Mouse (Mus musculus) MEL (cell line): ENCODE results near the gene Serpinf2. TPM values are rescaled to one million over a fixed set of nuclear protein-coding genes. Genes with fewer than 3 reads are reported as not detected.

Experiments used
- DNase-seq: peaks from one replicate; pipeline ENCODE4 v3.0.0; 2011; ENCODE audit warnings: low read depth, low spot score
- H3K27ac ChIP-seq: 2 replicates; pipeline ENCODE4 v1.5.1; 2012; ENCODE audit warnings: low read depth, mild to moderate bottlenecking, control low read depth, low read length, moderate library complexity; ENCODE audit not compliant: control insufficient read depth
- H3K27me3 ChIP-seq, 2 experiments: fragments of 150-350 bp in 1 of 2; sonication (generic) in 1 of 2; 2 replicates each; pipeline ENCODE4 v1.6.1; 2012; ENCODE audit warnings: low read length in 2 of 2, mild to moderate bottlenecking in 2 of 2, improper control_type of control experiment in 1 of 2, moderate library complexity in 1 of 2; ENCODE audit not compliant: insufficient read depth in 2 of 2, control insufficient read depth in 1 of 2
- H3K36me3 ChIP-seq, 2 experiments: 2 replicates each; pipeline ENCODE4 v1.6.1; 2012 to 2014; ENCODE audit warnings: low read length in 2 of 2, improper control_type of control experiment in 1 of 2, inconsistent platforms in 1 of 2, mild to moderate bottlenecking in 1 of 2; ENCODE audit not compliant: insufficient read depth in 2 of 2, control insufficient read depth in 1 of 2
- H3K4me1 ChIP-seq, 2 experiments: fragments of 150-350 bp in 1 of 2; sonication (generic) in 1 of 2; 2 replicates each; pipeline ENCODE4 v1.6.1; 2012; ENCODE audit warnings: low read length in 2 of 2, improper control_type of control experiment in 1 of 2, mild to moderate bottlenecking in 1 of 2; ENCODE audit not compliant: insufficient read depth in 2 of 2, control insufficient read depth in 1 of 2
- H3K4me3 ChIP-seq, 2 experiments: fragments of 150-350 bp in 1 of 2; sonication (generic) in 1 of 2; 2 replicates each; pipeline ENCODE4 v1.5.1; 2012; ENCODE audit warnings: low read depth in 2 of 2, low read length in 2 of 2, mild to moderate bottlenecking in 2 of 2, moderate library complexity in 2 of 2, control low read depth in 1 of 2, improper control_type of control experiment in 1 of 2; ENCODE audit not compliant: control insufficient read depth in 1 of 2, insufficient read depth in 1 of 2
- H3K79me2 ChIP-seq: 2 replicates; pipeline ENCODE4 v1.6.1; 2012; ENCODE audit warnings: mild to moderate bottlenecking, low read length, moderate library complexity; ENCODE audit not compliant: control insufficient read depth, poor library complexity, insufficient read depth
- H3K9ac ChIP-seq: 2 replicates; pipeline ENCODE4 v1.6.1; 2012; ENCODE audit warnings: low read depth, mild to moderate bottlenecking, control low read depth, low read length, moderate library complexity; ENCODE audit not compliant: control insufficient read depth, poor library complexity, severe bottlenecking
- H3K9me3 ChIP-seq: fragments of 150-350 bp; sonication (generic); replicated peaks from 2 replicates; pipeline ENCODE4 v1.6.1; 2012; ENCODE audit warnings: mild to moderate bottlenecking, low read length, improper control_type of control experiment, moderate library complexity; ENCODE audit not compliant: insufficient read depth
- CHD1 ChIP-seq: IDR thresholded peaks from 2 replicates; pipeline ENCODE4 v1.6.1; 2012; ENCODE audit warnings: low read depth, mild to moderate bottlenecking, inconsistent platforms, low read length, improper control_type of control experiment
- CHD2 ChIP-seq: IDR thresholded peaks from 2 replicates; pipeline ENCODE4 v1.6.1; 2011; ENCODE audit warnings: low read length, improper control_type of control experiment
- CTCF ChIP-seq, 3 experiments: IDR thresholded peaks in 2 of 3; conservative IDR thresholded peaks in 1 of 3; 2 replicates each; pipeline ENCODE4 v1.5.1; 2011 to 2012; ENCODE audit warnings: low read length in 3 of 3, low read depth in 2 of 3, mild to moderate bottlenecking in 2 of 3, improper control_type of control experiment in 1 of 3, inconsistent platforms in 1 of 3, mixed read lengths in 1 of 3, moderate library complexity in 1 of 3; ENCODE audit not compliant: control insufficient read depth in 1 of 3, insufficient read depth in 1 of 3, poor library complexity in 1 of 3, severe bottlenecking in 1 of 3
- E2F4 ChIP-seq: IDR thresholded peaks from 2 replicates; pipeline ENCODE4 v1.6.1; 2011; ENCODE audit warnings: low read depth, low read length, improper control_type of control experiment, borderline replicate concordance
- EP300 ChIP-seq, 2 experiments: IDR thresholded peaks; 2 replicates each; pipeline ENCODE4 v1.6.1; 2011; ENCODE audit warnings: improper control_type of control experiment in 2 of 2, low read length in 2 of 2, low read depth in 1 of 2, mild to moderate bottlenecking in 1 of 2
- GABPA ChIP-seq: IDR thresholded peaks from 2 replicates; pipeline ENCODE4 v1.6.1; 2012; ENCODE audit warnings: low read depth, mild to moderate bottlenecking, inconsistent platforms, low read length, improper control_type of control experiment, moderate library complexity
- GATA1 ChIP-seq: IDR thresholded peaks from 2 replicates; pipeline ENCODE4 v1.6.1; 2011; ENCODE audit warnings: low read depth, low read length, improper control_type of control experiment
- HCFC1 ChIP-seq: IDR thresholded peaks from 2 replicates; pipeline ENCODE4 v1.6.1; 2012; ENCODE audit warnings: low read depth, mild to moderate bottlenecking, inconsistent platforms, low read length, improper control_type of control experiment, moderate library complexity
- JUND ChIP-seq: IDR thresholded peaks from 2 replicates; pipeline ENCODE4 v1.6.1; 2011; ENCODE audit warnings: low read depth, mild to moderate bottlenecking, improper control_type of control experiment, low read length
- KAT2A ChIP-seq: conservative IDR thresholded peaks from 2 replicates; pipeline ENCODE4 v1.6.1; 2012; ENCODE audit warnings: low read depth, low read length, improper control_type of control experiment, inconsistent platforms
- MAZ ChIP-seq: IDR thresholded peaks from 2 replicates; pipeline ENCODE4 v1.6.1; 2012; ENCODE audit warnings: low read depth, mild to moderate bottlenecking, inconsistent platforms, low read length, improper control_type of control experiment
- MEF2A ChIP-seq: IDR thresholded peaks from 2 replicates; pipeline ENCODE4 v1.6.1; 2014; ENCODE audit warnings: low read depth, mild to moderate bottlenecking, inconsistent platforms, low read length, improper control_type of control experiment; ENCODE audit not compliant: poor library complexity, insufficient replicate concordance, severe bottlenecking; ENCODE audit errors: extremely low read depth
- MXI1 ChIP-seq: IDR thresholded peaks from 2 replicates; pipeline ENCODE4 v1.6.1; 2011; ENCODE audit warnings: mild to moderate bottlenecking, low read depth, low read length, improper control_type of control experiment
- MYB ChIP-seq: IDR thresholded peaks from 2 replicates; pipeline ENCODE4 v1.6.1; 2011; ENCODE audit warnings: mild to moderate bottlenecking, low read depth, low read length, improper control_type of control experiment
- MYC ChIP-seq: IDR thresholded peaks from 2 replicates; pipeline ENCODE4 v1.6.1; 2011; ENCODE audit warnings: low read depth, mild to moderate bottlenecking, low read length, improper control_type of control experiment, moderate library complexity
- NELFE ChIP-seq: IDR thresholded peaks from 2 replicates; pipeline ENCODE4 v1.6.1; 2011; ENCODE audit warnings: low read depth, low read length, improper control_type of control experiment
- POLR2AphosphoS2 ChIP-seq: IDR thresholded peaks from 2 replicates; pipeline ENCODE4 v1.6.1; 2011; ENCODE audit warnings: low read length, improper control_type of control experiment
- POLR2AphosphoS5 ChIP-seq: IDR thresholded peaks from 2 replicates; pipeline ENCODE4 v1.6.1; 2012; ENCODE audit warnings: low read depth, borderline replicate concordance, mild to moderate bottlenecking, inconsistent platforms, low read length, moderate library complexity, mixed read lengths
- RAD21 ChIP-seq: IDR thresholded peaks from 2 replicates; pipeline ENCODE4 v1.6.1; 2011; ENCODE audit warnings: mild to moderate bottlenecking, low read depth, low read length, improper control_type of control experiment
- SIN3A ChIP-seq: IDR thresholded peaks from 2 replicates; pipeline ENCODE4 v1.6.1; 2012; ENCODE audit warnings: low read length, improper control_type of control experiment, inconsistent platforms
- SMC3 ChIP-seq: IDR thresholded peaks from 2 replicates; pipeline ENCODE4 v1.6.1; 2011; ENCODE audit warnings: low read depth, low read length, improper control_type of control experiment
- TAL1 ChIP-seq: IDR thresholded peaks from 2 replicates; pipeline ENCODE4 v1.6.1; 2012; ENCODE audit warnings: mild to moderate bottlenecking, inconsistent platforms, low read length, moderate library complexity, mixed read lengths
- TBP ChIP-seq: IDR thresholded peaks from 2 replicates; pipeline ENCODE4 v1.8.0; 2011; ENCODE audit warnings: low read depth, low read length, improper control_type of control experiment
- USF1 ChIP-seq: IDR thresholded peaks from 2 replicates; pipeline ENCODE4 v1.6.1; 2014; ENCODE audit warnings: low read depth, mild to moderate bottlenecking, inconsistent platforms, low read length, improper control_type of control experiment, moderate library complexity
- USF2 ChIP-seq, 2 experiments: IDR thresholded peaks; 2 replicates each; pipeline ENCODE4 v1.6.1; 2011 to 2012; ENCODE audit warnings: improper control_type of control experiment in 2 of 2, low read length in 2 of 2, borderline replicate concordance in 1 of 2, inconsistent platforms in 1 of 2, low read depth in 1 of 2, mild to moderate bottlenecking in 1 of 2; ENCODE audit not compliant: insufficient read depth in 1 of 2
- ZC3H11A ChIP-seq: IDR thresholded peaks from 2 replicates; pipeline ENCODE4 v1.6.1; 2012; ENCODE audit warnings: low read depth, mild to moderate bottlenecking, inconsistent platforms, low read length, improper control_type of control experiment
- ZKSCAN1 ChIP-seq: IDR thresholded peaks from 2 replicates; pipeline ENCODE4 v1.6.1; 2012; ENCODE audit warnings: low read depth, mild to moderate bottlenecking, inconsistent platforms, low read length, improper control_type of control experiment, moderate library complexity
- polyA plus RNA-seq, 2 experiments: library from polyadenylated mRNA; stranded (reverse) in 1 of 2; unstranded in 1 of 2; fragments of >175 nt in 1 of 2; fragments of >200 nt in 1 of 2; gene quantifications; 2 replicates each; pipeline versions ENCODE4 v1.2.1 to v1.2.4; 2012; ENCODE audit warnings: low replicate concordance in 2 of 2, low read depth in 1 of 2; ENCODE audit not compliant: insufficient read length in 2 of 2, insufficient read depth in 1 of 2, missing spikeins in 1 of 2
- total RNA-seq: library from RNA; depleted of rRNA; stranded (reverse); fragments of 300-350 nt; gene quantifications from 2 replicates; pipeline ENCODE4 v1.2.3, GENCODE M21; 2012

The Serpinf2 gene
- total and polyA plus RNA-seq, 3 experiments = 0.07 TPM; not detected in 2

DNA sequence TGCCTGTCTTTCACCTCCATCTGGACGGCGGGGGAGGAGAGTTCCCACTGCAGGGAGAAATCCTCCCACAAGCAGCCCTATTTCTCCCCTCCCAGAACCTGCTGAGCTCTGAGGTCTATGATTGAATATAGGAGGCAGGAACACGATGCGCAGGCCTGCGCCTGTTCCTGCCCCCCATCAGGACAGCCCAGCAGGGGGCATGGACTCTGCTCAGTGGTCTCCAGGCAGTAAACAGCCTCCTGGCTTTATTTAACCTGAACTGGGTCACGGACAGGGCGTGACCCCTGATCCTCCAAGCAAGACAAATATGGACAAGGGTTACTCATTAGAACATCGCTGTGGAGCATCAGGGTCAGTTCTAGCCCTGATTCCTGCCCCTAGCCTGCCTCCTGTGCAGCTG lies 4.3 kb upstream of the Serpinf2 start:
- H3K9ac ChIP-seq = no peak overlapping the region
- H3K9me3 ChIP-seq = no peaks in the 10 kb centered on the region
- peaks cover 0 to 3% of the 10 kb centered on the region in 2 experiments; a peak in 1 of 4 replicates for H3K4me1 ChIP-seq
- no peaks in the 10 kb centered on the region for H3K27me3 ChIP-seq
- H3K27ac ChIP-seq = no peak overlapping the region
- TF ChIP-seq MEF2A = no peak
- TF ChIP-seq CHD1 = no peak
- no peak for TF ChIP-seq MYC
- TF ChIP-seq EP300 (IDR thresholded peaks at IDR 0.05; ENCODE audit: low read depth in 1 of 2, low read length in 2 of 2) = no peak
- TF ChIP-seq GATA1 = no peak
- TF ChIP-seq RAD21 = no peak
- TF ChIP-seq MXI1 = no peak
- TF ChIP-seq TBP = no peak
- TF ChIP-seq SIN3A = no peak
- no peak for TF ChIP-seq E2F4
- TF ChIP-seq POLR2AphosphoS5 = no peak
- no peak for TF ChIP-seq CHD2
- no peak for TF ChIP-seq MYB
- TF ChIP-seq USF1 = no peak
- DNase-seq = no peak
- H3K36me3 ChIP-seq = no peaks in the 10 kb centered on the region; a peak in 1 of 4 replicates
- H3K79me2 ChIP-seq = no peaks in the 10 kb centered on the region
- H3K4me3 ChIP-seq = no peak overlapping the region

DNA sequence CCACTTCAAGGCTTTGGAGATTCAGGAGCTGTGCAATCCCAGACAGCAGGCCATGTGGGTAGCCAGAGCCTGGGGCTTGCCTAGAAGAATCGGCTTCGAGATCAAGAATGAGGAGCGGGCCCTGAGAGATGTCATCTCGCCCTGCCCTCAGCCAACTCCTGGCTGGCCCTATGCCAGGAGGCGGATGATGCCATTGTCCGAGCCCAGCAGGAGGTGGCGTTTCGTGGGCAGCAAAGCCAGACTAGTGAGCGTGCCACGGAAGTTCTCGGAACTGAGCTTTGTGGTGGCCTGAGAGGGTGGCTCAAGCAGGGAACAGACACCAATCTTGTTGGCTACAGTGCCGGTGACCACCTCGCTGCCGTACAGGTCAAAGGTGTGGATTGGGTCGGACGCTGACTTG lies 2.2 kb upstream of the Serpinf2 start:
- Histone ChIP-seq H3K4me1 (no peaks in the 10 kb centered on the region), H3K79me2 (no peaks in the 10 kb centered on the region), H3K27ac (no peak overlapping the region), H3K9me3 (no peaks in the 10 kb centered on the region), H3K36me3 (no peaks in the 10 kb centered on the region), H3K27me3 (no peaks in the 10 kb centered on the region), H3K9ac (no peak overlapping the region), H3K4me3 (no peak overlapping the region)
- no peak for DNase-seq
- TF ChIP-seq POLR2AphosphoS2 = no peak
- TF ChIP-seq JUND = no peak
- TF ChIP-seq CHD2 = no peak
- TF ChIP-seq MAZ = no peak
- TF ChIP-seq TBP = no peak
- TF ChIP-seq MYB = no peak
- TF ChIP-seq USF1 = no peak
- TF ChIP-seq NELFE = no peak
- no peak for TF ChIP-seq ZC3H11A
- no peak for TF ChIP-seq KAT2A
- no peak for TF ChIP-seq USF2 (IDR thresholded peaks at IDR 0.05; ENCODE audit: borderline replicate concordance in 1 of 2, insufficient read depth in 1 of 2, low read depth in 1 of 2, low read length in 2 of 2)
- no peak for TF ChIP-seq ZKSCAN1
- no peak for TF ChIP-seq SMC3
- TF ChIP-seq HCFC1 = no peak
- no peak for TF ChIP-seq GABPA
- TF ChIP-seq CTCF (IDR thresholded peaks at IDR 0.05 in 2 of 3, conservative IDR thresholded peaks at IDR 0.05 in 1 of 3; ENCODE audit: control insufficient read depth in 1 of 3, insufficient read depth in 1 of 3, low read depth in 2 of 3, low read length in 3 of 3, poor library complexity in 1 of 3, severe bottlenecking in 1 of 3) = no peak
- TF ChIP-seq POLR2AphosphoS5 = no peak
- no peak for TF ChIP-seq TAL1
